Mouse (Mus musculus): ENCODE measurements around the gene Vwa3a. TPM values are rescaled to one million over a fixed set of nuclear protein-coding genes. Genes with fewer than 3 reads are reported as not detected.

Gene Vwa3a
- polyA plus RNA-seq, 1 experiment from 2014 or later = 0.43 TPM

DNA sequence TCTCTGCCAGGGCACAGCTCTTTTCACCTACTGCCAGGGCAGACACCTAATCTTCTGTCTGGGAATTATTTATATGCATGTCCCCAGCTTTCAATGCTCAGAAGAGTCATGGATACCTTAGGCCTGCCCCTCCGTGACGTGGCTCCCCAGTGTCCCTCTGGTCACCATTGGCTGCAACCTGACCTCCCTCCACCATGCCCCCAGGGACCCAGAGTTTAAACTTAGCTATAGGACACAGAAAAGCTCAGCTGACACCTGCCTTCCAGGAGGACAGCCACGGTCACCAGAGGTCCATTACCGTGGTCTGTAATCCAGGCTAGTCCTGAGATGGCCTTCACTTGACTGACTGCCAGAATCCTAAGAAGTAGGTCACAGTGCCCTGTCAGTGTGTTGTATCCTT, 80.3 kb downstream of the Vwa3a start:
- H3K4me2 ChIP-seq (ENCODE audit: low read depth, low read length) = no peak overlapping the region
- WGBS = 89% methylated on average over 4 of the region's 4 CpGs
- ATAC-seq (ENCODE audit: insufficient read depth, low FRiP score) = no peak

DNA sequence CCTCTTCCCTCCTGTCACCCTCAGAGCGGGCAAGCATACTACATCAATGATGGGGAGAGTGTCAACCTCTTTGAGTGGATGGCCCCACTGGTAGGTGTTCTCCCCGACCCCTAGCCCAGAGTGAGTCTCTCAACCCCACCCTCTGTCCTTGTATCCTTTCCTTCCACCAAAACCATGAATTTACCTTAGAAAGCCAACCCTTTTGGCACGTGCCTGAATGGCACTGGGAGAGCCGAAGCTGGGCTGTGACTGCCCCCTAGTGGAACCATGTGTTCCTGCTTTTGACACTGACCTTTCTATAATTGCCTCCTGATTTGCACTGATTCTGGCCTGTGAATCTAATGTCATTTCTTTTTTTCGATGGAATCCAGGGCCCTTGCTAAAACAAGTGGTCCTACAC, 84.1 kb downstream of the Vwa3a start:
- no peaks in the 10 kb centered on the region for H3K36me3 ChIP-seq (ENCODE audit: control insufficient read depth, insufficient read depth, low read length)
- no peaks in the 10 kb centered on the region for H3K27me3 ChIP-seq (ENCODE audit: control insufficient read depth, insufficient read depth, low read length)
- no peak overlapping the region for H3K9ac ChIP-seq (ENCODE audit: low read length)
- H3K4me1 ChIP-seq (ENCODE audit: control insufficient read depth, insufficient read depth, low read length) = no peaks in the 10 kb centered on the region
- no peak overlapping the region for H3K4me3 ChIP-seq (replicated peaks; ENCODE audit: low read length)
- no peak overlapping the region for H3K4me2 ChIP-seq (ENCODE audit: low read depth, low read length)
- WGBS = 23% methylated on average over 5 of the region's 5 CpGs
- ATAC-seq (ENCODE audit: insufficient read depth, low FRiP score) = no peak
- no peaks in the 10 kb centered on the region for H3K9me3 ChIP-seq (replicated peaks; ENCODE audit: control insufficient read depth, low read length)
- no peak overlapping the region for H3K27ac ChIP-seq (ENCODE audit: low read length)

More for the DNA sequence above, 80.3 kb downstream of the Vwa3a start:
- no peaks in the 10 kb centered on the region for H3K27me3 ChIP-seq (ENCODE audit: control insufficient read depth, insufficient read depth, low read length)
- no peak overlapping the region for H3K4me3 ChIP-seq (replicated peaks; ENCODE audit: low read length)
- H3K27ac ChIP-seq (ENCODE audit: low read length) = no peak overlapping the region
- no peak overlapping the region for H3K9ac ChIP-seq (ENCODE audit: low read length)
- no peaks in the 10 kb centered on the region for H3K9me3 ChIP-seq (replicated peaks; ENCODE audit: control insufficient read depth, low read length)
- no peaks in the 10 kb centered on the region for H3K36me3 ChIP-seq (ENCODE audit: control insufficient read depth, insufficient read depth, low read length)
- H3K4me1 ChIP-seq (ENCODE audit: control insufficient read depth, insufficient read depth, low read length) = no peaks in the 10 kb centered on the region

DNA sequence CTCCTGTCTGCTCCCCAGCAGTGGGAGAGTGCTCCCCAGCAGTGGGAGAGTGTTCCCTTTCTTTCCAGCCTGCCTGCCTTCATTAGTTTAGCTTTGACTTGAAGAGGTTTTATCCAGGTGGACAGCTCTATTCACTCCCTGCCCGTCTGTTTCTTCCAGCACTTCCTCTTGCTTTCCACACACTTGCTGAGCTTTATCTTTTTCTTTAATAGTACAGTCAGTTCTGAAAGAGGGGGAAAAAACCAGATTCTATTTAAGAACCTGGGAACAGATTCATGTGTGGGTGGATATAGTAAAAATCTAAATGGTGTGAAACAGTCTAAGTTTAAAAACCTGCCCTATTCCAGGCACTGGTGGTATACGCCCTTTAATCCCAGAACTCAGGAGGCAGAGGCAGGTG, 86.0 kb downstream of the Vwa3a start:
- no peak overlapping the region for H3K4me2 ChIP-seq (ENCODE audit: low read depth, low read length)
- H3K9me3 ChIP-seq (replicated peaks; ENCODE audit: control insufficient read depth, low read length) = no peaks in the 10 kb centered on the region
- H3K36me3 ChIP-seq (ENCODE audit: control insufficient read depth, insufficient read depth, low read length) = no peaks in the 10 kb centered on the region
- WGBS = 58% methylated on average over 2 of the region's 2 CpGs
- no peaks in the 10 kb centered on the region; the same call in 1 of the 2 replicates for H3K4me1 ChIP-seq (ENCODE audit: control insufficient read depth, insufficient read depth, low read length)
- H3K27ac ChIP-seq (ENCODE audit: low read length) = no peak overlapping the region
- H3K4me3 ChIP-seq (replicated peaks; ENCODE audit: low read length) = no peak overlapping the region
- no peak overlapping the region for H3K9ac ChIP-seq (ENCODE audit: low read length)
- H3K27me3 ChIP-seq (ENCODE audit: control insufficient read depth, insufficient read depth, low read length) = no peaks in the 10 kb centered on the region
- no peak for ATAC-seq (ENCODE audit: insufficient read depth, low FRiP score)

DNA sequence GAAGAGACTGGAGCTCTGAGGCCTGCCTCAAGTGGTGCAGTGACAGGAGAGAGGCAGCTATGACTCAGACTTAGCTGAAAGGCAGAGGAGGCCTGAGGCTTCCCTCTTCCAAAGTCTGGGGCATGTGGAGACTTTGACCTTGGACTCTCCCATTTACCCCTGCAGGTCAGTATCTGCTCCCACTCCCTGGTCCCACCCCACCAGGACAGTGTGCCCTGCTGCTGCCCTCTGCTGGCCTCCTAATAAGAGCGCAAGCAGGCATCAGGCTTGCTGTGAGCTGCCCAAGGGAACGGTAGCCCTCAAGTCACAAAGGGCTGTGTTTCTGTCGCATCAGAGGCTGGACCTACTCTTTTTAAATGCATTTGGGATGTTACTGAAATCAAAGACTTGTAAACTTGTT, 87.3 kb downstream of the Vwa3a start:
- no peak for ATAC-seq (ENCODE audit: insufficient read depth, low FRiP score)
- no peaks in the 10 kb centered on the region; the same call in 1 of the 2 replicates for H3K4me1 ChIP-seq (ENCODE audit: control insufficient read depth, insufficient read depth, low read length)
- no peaks in the 10 kb centered on the region for H3K27me3 ChIP-seq (ENCODE audit: control insufficient read depth, insufficient read depth, low read length)
- no peaks in the 10 kb centered on the region for H3K9me3 ChIP-seq (replicated peaks; ENCODE audit: control insufficient read depth, low read length)
- no peaks in the 10 kb centered on the region for H3K36me3 ChIP-seq (ENCODE audit: control insufficient read depth, insufficient read depth, low read length)
- no peak overlapping the region for H3K9ac ChIP-seq (ENCODE audit: low read length)
- H3K4me2 ChIP-seq (ENCODE audit: low read depth, low read length) = no peak overlapping the region
- 18% methylated on average over 3 of the region's 3 CpGs for WGBS
- no peak overlapping the region for H3K27ac ChIP-seq (ENCODE audit: low read length)
- H3K4me3 ChIP-seq (replicated peaks; ENCODE audit: low read length) = no peak overlapping the region

DNA sequence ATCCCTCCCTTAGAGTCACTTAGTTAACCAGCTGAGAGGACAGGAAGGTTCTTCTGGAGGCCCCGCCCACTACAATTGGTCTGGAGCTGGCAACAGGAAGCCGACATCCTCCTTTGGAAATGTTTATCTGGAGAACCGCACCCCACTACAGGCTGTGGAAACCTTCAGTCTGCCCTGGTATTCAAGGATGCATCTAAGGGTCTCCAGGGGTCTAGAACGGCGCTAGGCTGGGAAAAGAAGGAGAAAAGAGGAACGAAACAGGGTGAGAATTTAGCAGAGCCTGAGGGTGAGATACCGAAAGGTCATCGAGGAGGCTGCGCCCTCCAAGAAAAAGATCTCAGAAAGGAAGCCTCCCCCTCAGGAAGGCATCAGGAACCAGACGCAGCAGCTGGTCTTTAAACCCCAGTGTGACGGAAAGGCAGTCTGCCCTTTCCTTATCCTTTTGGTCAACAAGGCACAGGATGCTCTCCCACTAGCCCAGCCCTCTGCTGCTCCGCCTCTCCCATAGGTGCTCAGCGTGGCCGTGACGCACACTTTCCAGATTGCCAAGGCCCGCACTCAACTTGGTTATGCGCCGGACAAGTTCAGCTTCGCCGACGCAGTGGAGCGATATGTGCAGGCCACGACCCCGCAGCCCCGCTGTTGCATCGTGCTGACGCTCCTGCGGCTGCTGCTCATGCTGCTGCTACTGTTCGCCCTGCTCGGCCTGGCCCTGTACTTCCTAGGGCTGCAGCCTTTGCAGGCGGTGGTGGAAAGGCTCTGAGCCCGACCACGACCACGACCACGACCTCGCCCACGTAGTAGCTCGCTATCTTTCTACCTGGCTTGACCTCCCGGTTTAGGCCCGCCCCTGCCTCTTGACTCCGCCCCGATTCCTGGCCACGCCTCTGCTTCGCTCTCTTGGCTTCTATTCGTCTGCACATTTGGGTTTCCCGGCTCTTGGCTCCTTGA, 91.6 kb downstream of the Vwa3a start:
- no peaks in the 10 kb centered on the region for H3K27me3 ChIP-seq (ENCODE audit: control insufficient read depth, insufficient read depth, low read length)
- ATAC-seq (ENCODE audit: insufficient read depth, low FRiP score) = peak; percentile 35; the same call in 1 of the 2 replicates
- H3K36me3 ChIP-seq (ENCODE audit: control insufficient read depth, insufficient read depth, low read length) = no peaks in the 10 kb centered on the region
- no peaks in the 10 kb centered on the region for H3K9me3 ChIP-seq (replicated peaks; ENCODE audit: control insufficient read depth, low read length)
- peak overlapping the region; percentile 94 for H3K4me2 ChIP-seq (ENCODE audit: low read depth, low read length)
- under 1% methylated on average over 46 of the region's 46 CpGs for WGBS
- H3K4me1 ChIP-seq (ENCODE audit: control insufficient read depth, insufficient read depth, low read length) = no peaks in the 10 kb centered on the region; the same call in 1 of the 2 replicates
- H3K9ac ChIP-seq (ENCODE audit: low read length) = peak overlapping the region; percentile 73
- H3K27ac ChIP-seq (ENCODE audit: low read length) = peak overlapping the region; percentile 64
- peak overlapping the region; percentile 68 for H3K4me3 ChIP-seq (replicated peaks; ENCODE audit: low read length)

DNA sequence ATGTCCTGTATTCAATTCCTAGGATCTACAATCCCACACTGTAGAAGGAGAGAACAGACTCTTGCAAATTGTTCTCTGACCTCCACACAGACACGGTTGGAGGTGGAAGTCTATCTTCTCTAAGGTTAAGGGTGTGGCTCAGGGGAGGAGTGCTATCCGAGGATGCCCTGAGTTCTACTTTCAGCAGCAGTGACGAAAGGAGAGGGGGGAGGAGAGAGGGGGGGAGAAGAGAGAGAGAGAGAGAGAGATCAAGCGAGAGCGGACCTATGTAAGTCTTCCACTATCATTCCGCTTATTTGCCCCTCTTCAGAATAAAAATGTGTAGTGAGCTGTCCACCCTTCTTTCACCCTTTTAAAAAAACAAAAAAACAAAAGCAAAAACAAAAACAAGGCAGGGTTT, 95.3 kb downstream of the Vwa3a start:
- Histone ChIP-seq H3K9me3 (replicated peaks; ENCODE audit: control insufficient read depth, low read length) (no peaks in the 10 kb centered on the region), H3K36me3 (ENCODE audit: control insufficient read depth, insufficient read depth, low read length) (no peaks in the 10 kb centered on the region), H3K27me3 (ENCODE audit: control insufficient read depth, insufficient read depth, low read length) (no peaks in the 10 kb centered on the region), H3K9ac (ENCODE audit: low read length) (peak overlapping the region; percentile 64; the same call in 1 of the 2 replicates), H3K4me3 (replicated peaks; ENCODE audit: low read length) (peak overlapping the region; percentile 73), H3K4me2 (ENCODE audit: low read depth, low read length) (peak overlapping the region; percentile 55), H3K4me1 (ENCODE audit: control insufficient read depth, insufficient read depth, low read length) (no peaks in the 10 kb centered on the region; the same call in 1 of the 2 replicates), H3K27ac (ENCODE audit: low read length) (0 out of 2 replicates have a peak overlapping the region, but pooled peaks have one; percentile 79)
- ATAC-seq (ENCODE audit: insufficient read depth, low FRiP score) = no peak
- WGBS = 45% methylated on average over 6 of the region's 6 CpGs

DNA sequence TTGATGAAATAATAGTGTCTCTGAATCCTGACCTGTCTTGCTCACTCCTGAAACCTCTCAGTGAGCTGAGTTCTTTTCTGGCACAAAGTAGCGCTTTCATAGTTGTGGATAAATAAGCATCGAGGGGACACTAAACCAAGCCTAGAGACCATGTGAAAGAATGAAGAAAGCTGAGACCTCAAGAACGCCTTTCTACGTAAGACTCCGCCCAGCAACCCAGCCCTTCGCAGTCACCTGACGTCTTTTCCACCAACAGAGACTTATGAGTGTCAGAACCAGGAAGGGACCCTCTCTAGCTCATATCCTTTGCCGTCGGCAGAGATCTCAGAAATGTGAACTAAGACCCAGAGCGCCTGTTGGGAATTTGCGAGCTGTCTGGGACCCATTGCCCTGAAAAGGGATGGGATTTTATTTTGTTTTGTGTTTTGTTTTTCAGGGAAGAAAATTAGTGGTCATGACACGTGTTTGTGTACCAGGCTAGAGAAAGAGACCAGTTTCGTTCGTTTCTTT, 95.8 kb downstream of the Vwa3a start:
- Histone ChIP-seq H3K36me3 (ENCODE audit: control insufficient read depth, insufficient read depth, low read length) (no peaks in the 10 kb centered on the region), H3K4me2 (ENCODE audit: low read depth, low read length) (peak overlapping the region; percentile 55), H3K4me1 (ENCODE audit: control insufficient read depth, insufficient read depth, low read length) (no peaks in the 10 kb centered on the region; the same call in 1 of the 2 replicates), H3K4me3 (replicated peaks; ENCODE audit: low read length) (peak overlapping the region; percentile 73), H3K9ac (ENCODE audit: low read length) (peak overlapping the region; percentile 64), H3K9me3 (replicated peaks; ENCODE audit: control insufficient read depth, low read length) (no peaks in the 10 kb centered on the region), H3K27me3 (ENCODE audit: control insufficient read depth, insufficient read depth, low read length) (no peaks in the 10 kb centered on the region), H3K27ac (ENCODE audit: low read length) (peak overlapping the region; percentile 79)
- ATAC-seq (ENCODE audit: insufficient read depth, low FRiP score) = peak; percentile 84
- 8% methylated on average over 14 of the region's 14 CpGs for WGBS

DNA sequence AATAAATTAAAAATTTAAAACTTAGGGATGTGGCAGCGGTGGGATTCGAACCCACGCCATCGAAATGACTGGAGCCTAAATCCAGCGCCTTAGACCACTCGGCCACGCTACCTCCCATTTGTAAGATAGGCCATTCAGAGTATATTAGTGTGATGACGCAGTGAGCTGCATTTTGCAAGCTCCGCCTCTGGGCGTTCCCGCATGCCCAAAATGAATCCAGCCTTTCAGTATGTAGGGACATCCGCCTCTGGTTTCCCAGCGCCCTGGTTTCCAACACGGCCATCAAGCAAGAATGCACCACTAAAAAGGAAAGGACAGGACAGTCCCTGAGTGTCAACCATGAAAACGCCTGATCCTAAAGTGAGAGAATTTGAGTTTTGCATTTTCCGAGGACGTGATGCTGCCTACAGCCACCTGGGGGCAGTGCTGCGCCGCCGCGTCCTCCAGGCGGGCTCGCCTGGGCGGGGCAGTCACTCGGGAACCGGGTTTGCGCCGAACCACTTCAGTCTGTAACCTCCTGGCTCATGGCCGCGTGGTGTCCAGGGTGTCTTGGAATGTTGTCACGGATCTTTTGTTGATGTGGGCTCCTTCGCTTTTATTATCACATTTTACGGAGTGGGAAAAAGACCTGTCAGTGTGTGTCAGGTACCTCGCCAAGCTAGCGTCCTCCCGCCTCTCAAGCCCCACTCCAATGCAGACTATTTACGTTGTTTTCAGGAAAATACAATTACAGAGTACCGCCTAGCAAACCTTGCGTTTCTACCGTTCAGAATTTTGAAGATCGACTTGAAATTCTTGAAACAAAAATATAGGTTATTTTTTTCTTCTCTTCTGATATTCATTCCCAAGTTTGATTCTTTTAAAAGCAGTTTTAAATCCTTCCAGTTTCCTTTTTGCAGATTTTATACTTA, 96.6 kb downstream of the Vwa3a start:
- Histone ChIP-seq H3K36me3 (ENCODE audit: control insufficient read depth, insufficient read depth, low read length) (no peaks in the 10 kb centered on the region), H3K4me2 (ENCODE audit: low read depth, low read length) (peak overlapping the region; percentile 56), H3K4me3 (replicated peaks; ENCODE audit: low read length) (peak overlapping the region; percentile 73), H3K4me1 (ENCODE audit: control insufficient read depth, insufficient read depth, low read length) (no peaks in the 10 kb centered on the region), H3K9ac (ENCODE audit: low read length) (peak overlapping the region; percentile 78), H3K27me3 (ENCODE audit: control insufficient read depth, insufficient read depth, low read length) (no peaks in the 10 kb centered on the region), H3K27ac (ENCODE audit: low read length) (peak overlapping the region; percentile 83), H3K9me3 (replicated peaks; ENCODE audit: control insufficient read depth, low read length) (no peaks in the 10 kb centered on the region)
- ATAC-seq (ENCODE audit: insufficient read depth, low FRiP score) = peak; percentile 89
- under 1% methylated on average over 41 of the region's 41 CpGs for WGBS
